Mouse (Mus musculus) stomach, embryonic 16.5 days (tissue): ENCODE data around the gene Acoxl. TPM values are rescaled to one million over a fixed set of nuclear protein-coding genes. Genes with fewer than 3 reads are reported as not detected.
A peak's percentile ranks its signal among the peaks of the same experiment; 100 is the strongest.

Experiments
- ATAC-seq: fragments of 200-750 bp; cut with Nextera tagmentation; 2 replicates; pipeline ENCODE4 v1.8.0; 2017; ENCODE audit warnings: moderate number of reproducible peaks, moderate TSS enrichment; ENCODE audit not compliant: insufficient read depth, low FRiP score
- H3K27ac ChIP-seq: fragments of 300-500 bp; sonication (generic); 2 replicates; pipeline ENCODE4 v1.5.1; 2014; ENCODE audit warnings: low read length
- H3K27me3 ChIP-seq: fragments of 300-500 bp; sonication (generic); 2 replicates; pipeline ENCODE4 v1.6.1; 2014; ENCODE audit warnings: low read length, control low read depth, mixed read lengths; ENCODE audit not compliant: control insufficient read depth, insufficient read depth
- H3K36me3 ChIP-seq: fragments of 300-500 bp; sonication (generic); 2 replicates; pipeline ENCODE4 v1.6.1; 2014; ENCODE audit warnings: low read length; ENCODE audit not compliant: control insufficient read depth, insufficient read depth
- H3K4me1 ChIP-seq: fragments of 300-500 bp; sonication (generic); 2 replicates; pipeline ENCODE4 v1.6.1; 2014; ENCODE audit warnings: low read length, control low read depth, mixed read lengths; ENCODE audit not compliant: control insufficient read depth, insufficient read depth
- H3K4me2 ChIP-seq: fragments of 300-500 bp; sonication (generic); 2 replicates; pipeline ENCODE4 v1.6.1; 2014; ENCODE audit warnings: low read depth, low read length, mixed read lengths
- H3K4me3 ChIP-seq: fragments of 300-500 bp; sonication (generic); replicated peaks from 2 replicates; pipeline ENCODE4 v1.5.1; 2014; ENCODE audit warnings: mild to moderate bottlenecking, low read length
- H3K9ac ChIP-seq: fragments of 300-500 bp; sonication (generic); 2 replicates; pipeline ENCODE4 v1.6.1; 2014; ENCODE audit warnings: low read length
- H3K9me3 ChIP-seq: fragments of 300-500 bp; sonication (generic); replicated peaks from 2 replicates; pipeline ENCODE4 v1.6.1; 2016; ENCODE audit warnings: low read length, control low read depth; ENCODE audit not compliant: control insufficient read depth
- WGBS: fragments of 180-500 bp; shearing (Covaris S2); extraction: QIAGEN DNeasy Blood & Tissue Kit; methylation state at CpG from one replicate; pipeline ENCODE4 v1.1.7; 2014; 5-methylcytosine and 5-hydroxymethylcytosine counted together
- microRNA-seq: library from miRNA; unstranded; fragments of <30 nt; microRNA quantifications from one replicate; pipeline ENCODE4, GENCODE M21; 2016
- polyA plus RNA-seq: library from polyadenylated mRNA; unstranded; fragments of >200 nt; fragmentation: Nextera tagmentation; extraction: Ambion mirVana; gene quantifications from 2 replicates; pipeline ENCODE4 v1.2.1, GENCODE M21; 2015

Gene Acoxl
- polyA plus RNA-seq, 1 experiment from 2014 or later: 0.04 TPM

GRCm38 (mm10) chr2:128167930-128168329, 329.3 kb downstream of the Acoxl start:
- no peak for ATAC-seq

GRCm38 (mm10) chr2:128169486-128169885, 330.8 kb downstream of the Acoxl start:
- H3K4me1 ChIP-seq: peaks cover 8% of the 10 kb centered on the region; the same call in 1 of the 2 replicates
- H3K36me3 ChIP-seq: no peaks in the 10 kb centered on the region
- H3K4me3 ChIP-seq: no peak overlapping the region
- ATAC-seq: no peak
- H3K9ac ChIP-seq: no peak overlapping the region
- no peaks in the 10 kb centered on the region for H3K9me3 ChIP-seq
- WGBS: 62% methylated on average over 5 of the region's 5 CpGs
- no peaks in the 10 kb centered on the region for H3K27me3 ChIP-seq
- no peak overlapping the region for H3K27ac ChIP-seq
- no peak overlapping the region for H3K4me2 ChIP-seq

More at GRCm38 (mm10) chr2:128167930-128168329, 329.3 kb downstream of the Acoxl start:
- peaks cover 3% of the 10 kb centered on the region; the same call in 1 of the 2 replicates for H3K4me1 ChIP-seq
- H3K4me3 ChIP-seq: no peak overlapping the region
- no peak overlapping the region for H3K4me2 ChIP-seq
- H3K36me3 ChIP-seq: no peaks in the 10 kb centered on the region
- H3K27ac ChIP-seq: no peak overlapping the region
- H3K9ac ChIP-seq: no peak overlapping the region
- no peaks in the 10 kb centered on the region for H3K9me3 ChIP-seq
- WGBS: 92% methylated on average over 12 of the region's 12 CpGs
- H3K27me3 ChIP-seq: no peaks in the 10 kb centered on the region

- no peak for ATAC-seq
- no peak overlapping the region for H3K4me3 ChIP-seq
- H3K36me3 ChIP-seq: no peaks in the 10 kb centered on the region
- peaks cover 11% of the 10 kb centered on the region; the same call in 1 of the 2 replicates for H3K4me1 ChIP-seq
- H3K9ac ChIP-seq: no peak overlapping the region
- H3K27ac ChIP-seq: no peak overlapping the region
- H3K9me3 ChIP-seq: no peaks in the 10 kb centered on the region
- H3K27me3 ChIP-seq: no peaks in the 10 kb centered on the region
- H3K4me2 ChIP-seq: no peak overlapping the region
- 56% methylated on average over 11 of the region's 11 CpGs for WGBS
These were observed 331.3 kb downstream of the Acoxl start for GRCm38 (mm10) chr2:128169972-128170371.

- Histone ChIP-seq H3K4me2 (no peak overlapping the region), H3K4me3 (no peak overlapping the region), H3K36me3 (no peaks in the 10 kb centered on the region), H3K27ac (no peak overlapping the region), H3K9me3 (no peaks in the 10 kb centered on the region), H3K9ac (no peak overlapping the region), H3K27me3 (no peaks in the 10 kb centered on the region), H3K4me1 (peaks cover 12% of the 10 kb centered on the region; the same call in 1 of the 2 replicates)
- no peak for ATAC-seq
- WGBS: 85% methylated on average over 3 of the region's 3 CpGs
These were observed 331.9 kb downstream of the Acoxl start for GRCm38 (mm10) chr2:128170614-128171013.

- peaks cover 19% of the 10 kb centered on the region for H3K4me1 ChIP-seq
- no peaks in the 10 kb centered on the region for H3K9me3 ChIP-seq
- no peaks in the 10 kb centered on the region for H3K36me3 ChIP-seq
- H3K4me3 ChIP-seq: no peak overlapping the region
- no peak overlapping the region for H3K27ac ChIP-seq
- H3K4me2 ChIP-seq: no peak overlapping the region
- peak; percentile 74; the same call in 1 of the 2 replicates for ATAC-seq
- no peak overlapping the region for H3K9ac ChIP-seq
- WGBS: 70% methylated on average over 5 of the region's 5 CpGs
- no peaks in the 10 kb centered on the region for H3K27me3 ChIP-seq
These were observed 333.6 kb downstream of the Acoxl start for GRCm38 (mm10) chr2:128172266-128172665.

Small RNA genes lying within 50 kb of the gene (microRNA-seq; reads per million reads assigned to microRNA genes)
- not detected for gene Gm22411

Other genes starting within 250 kb of the Acoxl start
- gene Mal, start 182.2 kb upstream of the Acoxl start, polyA plus RNA-seq: 143 and 246 TPM in 2 replicates
- 54.8 and 76.5 TPM in 2 replicates for gene Mall, start 108.9 kb upstream of the Acoxl start, polyA plus RNA-seq
- 28.3 and 36.2 TPM in 2 replicates for gene Nphp1, start 50.0 kb upstream of the Acoxl start, polyA plus RNA-seq
- 37.6 and 44.2 TPM in 2 replicates for gene Mtln, start 46.4 kb upstream of the Acoxl start, polyA plus RNA-seq
- gene Bub1, start 7.0 kb upstream of the Acoxl start, polyA plus RNA-seq: 38.3 and 39.7 TPM in 2 replicates